Mouse (Mus musculus) embryo, embryonic 11.5 days (tissue): ENCODE results near the gene Myh14.
A peak's percentile ranks its signal among the peaks of the same experiment; 100 is the strongest.

Source experiments
- DNase-seq: peaks from one replicate; pipeline ENCODE4 v3.0.0-alpha.2; 2012; ENCODE audit warnings: low read depth, low spot score

Myh14 gene

GRCm38 (mm10) chr7:44581637-44582036, 89.0 kb downstream of the Myh14 start:
- no peak for DNase-seq

GRCm38 (mm10) chr7:44576333-44576844, 94.3 kb downstream of the Myh14 start:
- DNase-seq = no peak

DNA sequence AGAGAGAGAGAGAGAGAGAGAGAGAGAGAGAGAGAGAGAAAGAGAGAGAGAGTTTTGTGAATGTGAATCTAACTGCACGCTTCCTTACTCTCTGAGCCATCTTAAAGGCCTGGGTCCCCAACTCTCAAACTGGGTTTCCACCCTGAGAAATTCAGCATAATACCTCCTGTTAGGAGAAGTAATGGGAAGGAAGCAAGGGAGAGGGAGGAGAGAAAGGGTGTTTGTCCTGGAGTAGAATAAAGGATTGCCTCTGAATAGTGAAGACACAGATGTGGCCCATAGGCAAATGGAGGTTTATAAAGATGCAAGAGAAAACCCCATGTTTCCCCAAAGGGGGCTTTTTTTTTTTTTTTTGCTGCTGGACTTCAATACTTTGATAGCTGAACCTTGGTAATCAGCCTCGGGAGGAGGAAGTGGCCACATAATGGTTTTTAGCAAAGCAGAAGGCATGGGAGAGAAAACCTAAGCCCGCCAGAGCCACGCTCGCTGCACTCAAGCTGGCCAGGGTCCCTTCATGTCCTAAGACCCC, 97.6 kb downstream of the Myh14 start:
- no peak for DNase-seq

DNA sequence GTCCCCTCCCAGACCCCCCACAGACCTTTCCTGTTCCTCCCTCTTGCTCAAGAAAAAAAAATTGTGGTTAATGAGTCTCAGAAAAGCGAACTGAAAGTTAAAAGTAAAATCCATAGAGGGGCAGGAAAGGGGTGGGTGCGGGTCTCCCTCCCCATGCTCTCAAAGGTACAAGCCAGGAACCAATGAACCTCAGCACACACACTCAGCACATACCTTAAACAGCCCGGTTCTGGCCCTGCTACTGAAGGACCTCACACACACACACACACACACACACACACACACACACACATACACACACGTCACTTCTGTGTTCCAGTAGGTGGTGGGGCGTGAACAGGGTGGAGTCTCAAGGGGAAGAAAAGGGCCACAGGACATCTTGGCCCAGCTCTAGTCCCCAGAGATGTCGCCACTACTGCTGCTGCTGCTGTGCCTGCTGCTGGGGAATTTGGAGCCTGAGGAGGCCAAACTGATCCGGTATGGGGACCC, 98.4 kb downstream of the Myh14 start, which contains the start of gene Napsa:
Gene Napsa (plus strand): TSS at position 168 of the 489 bp plus-strand sequence.
- no peak for DNase-seq

GRCm38 (mm10) chr7:44571811-44572210, 98.8 kb downstream of the Myh14 start:
- DNase-seq = no peak

GRCm38 (mm10) chr7:44570989-44571388, 99.7 kb downstream of the Myh14 start:
- DNase-seq = no peak

DNA sequence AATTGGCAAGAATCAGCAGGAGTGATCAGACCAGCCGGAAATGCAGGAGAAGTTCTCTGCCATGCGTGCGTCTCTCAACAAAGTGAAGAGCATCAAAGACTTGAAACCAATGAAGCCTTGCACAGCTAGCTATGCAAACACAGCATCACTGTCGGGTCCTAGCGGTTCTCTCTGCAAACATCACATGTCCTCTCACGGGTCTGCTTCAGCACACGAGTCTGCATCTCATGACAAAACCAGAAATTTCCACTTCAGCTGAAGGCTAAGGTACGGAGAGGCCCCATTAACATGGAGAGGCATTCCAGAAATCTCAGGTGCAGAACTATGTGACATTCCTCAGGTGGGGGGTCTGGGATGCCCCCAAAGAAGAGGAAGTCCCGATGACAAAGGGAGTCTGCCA, 101.8 kb downstream of the Myh14 start:
- no peak for DNase-seq

DNA sequence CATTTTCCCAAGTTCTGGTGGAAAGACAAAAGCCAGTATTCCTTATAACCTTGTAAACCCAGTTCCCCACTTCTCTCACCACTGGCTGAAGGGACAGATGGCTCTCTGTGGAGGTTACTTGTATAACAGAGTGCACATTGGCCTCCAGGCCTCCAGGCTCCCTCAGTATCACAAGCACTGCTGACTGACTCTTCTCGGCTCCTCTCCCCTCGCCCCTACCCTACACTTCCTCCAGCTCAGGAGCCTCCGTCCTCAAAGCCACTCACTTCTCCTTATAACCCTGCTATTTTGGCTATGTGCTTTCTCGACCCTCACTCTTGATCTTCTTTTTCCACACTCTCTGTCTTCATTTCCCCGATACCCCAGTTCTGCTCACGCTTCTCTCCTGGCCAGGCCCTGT, 105.2 kb downstream of the Myh14 start:
- no peak for DNase-seq

DNA sequence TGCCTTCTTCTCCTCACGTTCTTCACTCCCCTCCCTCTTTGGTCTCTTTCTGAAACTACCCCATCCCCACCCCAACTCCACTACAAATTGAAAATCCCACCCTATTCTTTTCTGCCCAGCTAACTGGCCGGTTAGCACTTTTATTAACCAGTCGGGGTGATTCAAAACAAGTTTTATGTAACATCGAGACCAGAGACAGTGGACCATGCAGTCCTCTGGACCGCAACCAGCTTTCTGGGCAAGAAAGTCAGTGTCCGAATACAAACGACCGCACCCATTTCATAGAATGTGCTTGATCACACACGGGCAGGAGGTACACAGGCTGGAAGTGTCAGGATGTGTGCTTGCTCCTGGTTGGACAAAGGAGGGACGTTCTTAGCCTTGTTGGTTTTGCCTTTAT, 106.2 kb downstream of the Myh14 start:
- DNase-seq = no peak

DNA sequence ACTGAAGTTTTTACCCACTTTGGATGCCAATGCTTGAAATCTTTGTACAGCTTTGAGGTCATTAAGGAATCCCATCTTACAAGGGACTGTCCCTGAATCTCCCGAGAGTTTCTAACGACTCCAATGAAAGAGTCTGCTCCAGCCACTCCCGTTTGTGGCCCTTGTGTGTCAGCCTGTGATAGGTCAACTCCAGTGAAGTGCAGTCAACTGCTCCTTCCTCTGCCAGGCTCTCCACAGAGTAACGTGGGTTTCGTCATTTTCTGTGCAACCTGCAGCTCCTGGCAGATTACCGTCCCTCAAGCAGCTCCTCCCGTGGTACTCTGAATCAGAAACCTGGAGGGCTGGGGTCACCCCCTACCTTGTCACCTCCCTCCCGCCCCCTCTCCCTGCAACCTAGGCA, 107.4 kb downstream of the Myh14 start:
- no peak for DNase-seq

- peak; percentile 78 for DNase-seq
Observed at GRCm38 (mm10) chr7:44560435-44561400, 109.9 kb downstream of the Myh14 start.

- no peak for DNase-seq
Observed at GRCm38 (mm10) chr7:44557629-44558028, 113.0 kb downstream of the Myh14 start.
